Mouse (Mus musculus) thymus, postnatal 14 days (tissue): ENCODE measurements at regions not wholly inside any gene's neighbourhood (a gene's known extent, or its start where the extent isn't known, plus 50 kb on each side); places are given as distances from the start of the nearest gene placed in this dataset.
"Not testable (repeated sequence)": the region's sequence is repeated elsewhere in the genome, so short reads cannot be mapped to it uniquely, and the experiment has no call there.

Experiments
- DNase-seq: peaks from one replicate; pipeline ENCODE4 v3.0.0; 2021

GRCm38 (mm10) chr8:37048912-37049692 lies 55.7 kb downstream of the AI429214 start:
- DNase-seq, result no peak

GRCm38 (mm10) chr8:37049969-37050683 lies 56.7 kb downstream of the AI429214 start:
- DNase-seq, result no peak

- no peak for DNase-seq
Observed at GRCm38 (mm10) chr8:37050684-37051028, 57.3 kb downstream of the AI429214 start.

- DNase-seq, result no peak
Observed at GRCm38 (mm10) chr8:37056376-37056775, 63.0 kb downstream of the AI429214 start.

- DNase-seq, result no peak
Observed at GRCm38 (mm10) chr8:37058390-37058789, 65.0 kb downstream of the AI429214 start.

GRCm38 (mm10) chr8:37062012-37062944 lies 68.9 kb downstream of the AI429214 start:
- peak; percentile 17 for DNase-seq

- peak; percentile 43 for DNase-seq
Observed at GRCm38 (mm10) chr8:37063764-37064331, 70.4 kb downstream of the AI429214 start.

- DNase-seq, result no peak
Observed at GRCm38 (mm10) chr8:37072905-37073304, 79.5 kb downstream of the AI429214 start.

- no peak for DNase-seq
Observed at GRCm38 (mm10) chr8:37099727-37100126, 106.3 kb downstream of the AI429214 start.

GRCm38 (mm10) chr8:37112386-37112785 lies 119.0 kb downstream of the AI429214 start:
- not testable (repeated sequence) for DNase-seq

- DNase-seq, result no peak
Observed at GRCm38 (mm10) chr8:37125834-37126233, 132.4 kb downstream of the AI429214 start.

- DNase-seq, result no peak
Observed at GRCm38 (mm10) chr8:37129670-37130069, 136.3 kb downstream of the AI429214 start.

GRCm38 (mm10) chr8:37131988-37132387 lies 138.6 kb downstream of the AI429214 start:
- no peak for DNase-seq

- DNase-seq, result no peak
Observed at GRCm38 (mm10) chr8:37134192-37134964, 141.0 kb downstream of the AI429214 start.

- DNase-seq, result no peak
Observed at GRCm38 (mm10) chr8:37150286-37150685, 156.9 kb downstream of the AI429214 start.

- no peak for DNase-seq
Observed at GRCm38 (mm10) chr8:37154361-37154760, 161.0 kb downstream of the AI429214 start.

- no peak for DNase-seq
Observed at GRCm38 (mm10) chr8:37154946-37155345, 161.5 kb downstream of the AI429214 start.

GRCm38 (mm10) chr8:37159481-37159880 lies 166.1 kb downstream of the AI429214 start:
- DNase-seq, result peak; percentile 13

- no peak for DNase-seq
Observed at GRCm38 (mm10) chr8:37196859-37197258, 203.5 kb downstream of the AI429214 start.

GRCm38 (mm10) chr8:37215894-37216293 lies 222.5 kb downstream of the AI429214 start:
- DNase-seq, result no peak

GRCm38 (mm10) chr8:37227091-37227490 lies 233.7 kb downstream of the AI429214 start:
- DNase-seq, result no peak

- no peak for DNase-seq
Observed at GRCm38 (mm10) chr8:37237306-37237705, 243.9 kb downstream of the AI429214 start.
